Mouse (Mus musculus) lung, postnatal 25 days (tissue): Measurements from ENCODE around the gene Pax4.

Experiments used
- DNase-seq: peaks from one replicate; pipeline ENCODE4 v3.0.0; 2022; ENCODE audit warnings: low spot score

Gene Pax4

DNA sequence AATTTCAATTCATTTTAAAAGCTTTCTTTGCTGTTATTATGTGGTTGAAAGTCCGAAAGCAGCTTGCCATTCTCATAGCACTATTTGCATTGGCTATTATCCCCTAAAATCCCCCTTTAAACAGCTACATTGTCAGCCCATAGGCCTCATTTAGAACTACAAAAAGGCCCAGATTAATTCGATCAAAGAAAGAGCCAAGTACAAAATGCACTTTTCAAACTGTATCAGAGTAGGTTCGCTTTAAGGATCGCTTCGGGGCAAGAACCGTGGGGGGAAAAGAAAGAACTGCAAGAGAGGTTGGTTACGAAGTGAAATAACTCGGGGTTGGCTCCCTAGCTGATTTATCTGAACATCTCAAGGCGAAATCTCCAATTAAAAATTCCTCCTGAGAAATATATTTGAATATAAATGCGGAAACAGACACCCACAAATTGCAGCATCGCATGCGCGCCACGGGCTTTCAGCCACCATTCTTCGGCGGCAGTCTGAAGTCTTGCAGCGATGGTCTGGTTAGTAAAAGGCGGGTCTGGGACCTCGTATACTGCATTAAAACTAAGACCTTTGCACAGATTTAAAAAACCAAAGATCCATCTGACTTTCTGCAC is 52.2 kb downstream of the Pax4 start:
- DNase-seq: no peak

GRCm38 (mm10) chr6:28396051-28396852 is 52.9 kb downstream of the Pax4 start:
- DNase-seq: no peak
